Mouse (Mus musculus) heart, adult 2 months (tissue): ENCODE measurements at regions not wholly inside any gene's neighbourhood (a gene's known extent, or its start where the extent isn't known, plus 50 kb on each side); places are given as distances from the start of the nearest gene placed in this dataset.

Experiments
- CTCF ChIP-seq: fragments of 200-600 bp; IDR thresholded peaks from 2 replicates; pipeline ENCODE4 v1.8.1; 2022; ENCODE audit warnings: antibody characterized with exemption, mild to moderate bottlenecking, moderate library complexity
- EP300 ChIP-seq: fragments of 200-500 bp; IDR thresholded peaks from 2 replicates; pipeline ENCODE4 v1.6.1; 2011; ENCODE audit warnings: low read depth, low read length, control low read depth; ENCODE audit not compliant: insufficient read depth
- POLR2A ChIP-seq: fragments of 200-500 bp; IDR thresholded peaks from 2 replicates; pipeline ENCODE4 v1.6.1; 2011; ENCODE audit warnings: mild to moderate bottlenecking, low read depth, low read length, control low read depth; ENCODE audit not compliant: insufficient read depth

GRCm38 (mm10) chr1:63934570-63935280 is 165.7 kb upstream of the 4933402D24Rik start:
- TF ChIP-seq CTCF (no peak), POLR2A (no peak), EP300 (no peak)
